Mouse (Mus musculus): ENCODE measurements around the gene Dlx3. TPM values are rescaled to one million over a fixed set of nuclear protein-coding genes. Genes with fewer than 3 reads are reported as not detected.

The Dlx3 gene
- under 1 TPM in 1 of 2 experiments, not detected in 1; 0.06 TPM for polyA plus RNA-seq (2017; shearing (Covaris generic))

DNA sequence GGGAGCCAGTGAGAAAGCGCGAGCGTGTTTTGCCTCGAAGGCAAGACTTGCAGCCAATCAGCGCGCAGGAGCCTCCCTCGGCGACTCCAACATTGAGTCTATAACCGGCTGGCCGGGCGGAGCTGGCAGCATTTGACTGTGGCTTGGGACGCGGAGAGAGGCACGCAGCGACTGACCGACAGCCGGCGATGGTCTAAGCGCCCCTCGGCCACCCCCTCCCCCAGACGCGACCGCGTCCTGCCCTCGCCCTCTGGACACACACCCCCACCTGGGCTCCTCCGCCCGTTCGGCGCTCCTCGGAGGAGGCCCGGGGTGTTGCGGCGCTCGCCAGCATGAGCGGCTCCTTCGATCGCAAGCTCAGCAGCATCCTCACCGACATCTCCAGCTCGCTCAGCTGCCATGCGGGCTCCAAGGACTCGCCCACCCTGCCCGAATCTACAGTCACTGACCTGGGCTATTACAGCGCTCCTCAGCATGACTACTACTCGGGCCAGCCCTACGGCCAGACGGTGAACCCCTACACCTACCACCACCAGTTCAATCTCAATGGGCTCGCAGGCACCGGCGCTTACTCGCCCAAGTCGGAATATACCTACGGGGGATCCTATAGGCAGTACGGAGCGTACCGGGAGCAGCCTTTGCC lies at the start of gene Dlx3:
Gene Dlx3, plus strand, starts transcription at position 130 of the 643 bp plus-strand sequence.

DNA sequence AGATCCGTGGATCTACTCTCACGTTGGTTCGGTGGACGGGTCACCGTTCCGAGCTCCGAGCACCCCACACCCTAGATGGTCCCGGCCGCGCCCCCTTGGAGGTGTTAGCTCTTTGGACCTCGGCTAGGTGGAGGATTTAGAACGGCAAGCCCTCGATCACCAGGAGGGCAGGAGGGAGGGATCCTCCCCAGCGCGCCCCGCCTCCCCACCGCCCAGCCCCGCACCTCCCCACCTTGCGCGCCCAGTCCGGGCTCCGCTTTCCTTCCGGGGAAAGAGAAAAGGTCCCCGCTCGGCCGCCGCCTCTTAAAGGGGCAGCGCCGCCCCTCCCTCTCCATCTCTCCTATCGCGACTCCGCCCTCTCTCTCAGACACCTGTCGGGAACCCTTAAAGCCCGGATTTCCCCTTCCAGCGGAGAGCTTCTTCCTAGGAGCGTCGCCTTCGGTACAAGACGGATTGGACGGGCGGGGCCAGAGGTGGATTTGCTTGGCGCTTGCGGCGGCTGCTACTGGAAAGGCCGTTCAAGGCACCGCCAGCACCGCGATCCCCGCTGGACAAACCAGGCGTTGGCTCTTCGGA lies 43.3 kb upstream of the Dlx3 start, which contains the start of gene Itga3:
Gene Itga3, minus strand, starts transcription at position 266 of the 576 bp plus-strand sequence.

GRCm38 (mm10) chr11:95145851-95146403 lies 26.0 kb downstream of the Dlx3 start, which contains the start of gene Dlx4:
TSS of gene Dlx4 (minus strand) at chr11:95146263.

Other genes starting within 250 kb of the Dlx3 start
- gene Col1a1, start 183.9 kb upstream of the Dlx3 start, polyA plus RNA-seq (2017; shearing (Covaris generic)), result under 1 TPM; 0.51 to 0.80 TPM
- not detected for gene Hils1, start 152.5 kb upstream of the Dlx3 start, polyA plus RNA-seq (2017; shearing (Covaris generic))
- gene Sgca, start 143.8 kb upstream of the Dlx3 start, polyA plus RNA-seq (2017; shearing (Covaris generic)), result not detected
- 10 to 100 TPM; 22.0 to 38.5 TPM for gene Ppp1r9b, start 129.1 kb upstream of the Dlx3 start, polyA plus RNA-seq (2017; shearing (Covaris generic))
- under 1 TPM; 0.20 to 0.44 TPM for gene Samd14, start 110.2 kb upstream of the Dlx3 start, polyA plus RNA-seq (2017; shearing (Covaris generic))
- gene Pdk2, start 78.8 kb upstream of the Dlx3 start, polyA plus RNA-seq (2017; shearing (Covaris generic)), result 10 to 100 TPM; 10.5 to 15.3 TPM
- 1 to 10 TPM; 1.4 to 2.1 TPM for gene Itga3, start 43.3 kb upstream of the Dlx3 start, polyA plus RNA-seq (2017; shearing (Covaris generic))
- gene Dlx4, start 26.1 kb downstream of the Dlx3 start, polyA plus RNA-seq (2017; shearing (Covaris generic)), result under 1 TPM in 1 of 2 experiments, not detected in 1; 0.55 TPM
- under 1 TPM in 1 of 2 experiments, not detected in 1; 0.32 TPM for gene Tac4, start 141.4 kb downstream of the Dlx3 start, polyA plus RNA-seq (2017; shearing (Covaris generic))
- gene Kat7, start 190.1 kb downstream of the Dlx3 start, polyA plus RNA-seq (2017; shearing (Covaris generic)), result 10 to 100 TPM; 85.0 to 89.5 TPM
- gene Fam117a, start 216.9 kb downstream of the Dlx3 start, polyA plus RNA-seq (2017; shearing (Covaris generic)), result 10 to 100 TPM; 34.7 to 44.1 TPM